Mouse (Mus musculus): ENCODE results near the gene Amot.

Gene Amot

GRCm38 (mm10) chrX:145479942-145480341, 25.0 kb downstream of the Amot start:
- in situ Hi-C loops (cut with MboI): no loop called here

GRCm38 (mm10) chrX:145477725-145478194, 27.2 kb downstream of the Amot start:
- in situ Hi-C loops (cut with MboI): no loop called here

GRCm38 (mm10) chrX:145477003-145477724, 27.8 kb downstream of the Amot start:
- in situ Hi-C loops (cut with MboI): no loop called here

- in situ Hi-C loops (cut with MboI): no loop called here
Observed at GRCm38 (mm10) chrX:145468264-145468663, 36.7 kb downstream of the Amot start.

- in situ Hi-C loops (cut with MboI): no loop called here
Observed at GRCm38 (mm10) chrX:145463524-145463923, 41.5 kb downstream of the Amot start.

- in situ Hi-C loops (cut with MboI): no loop called here
Observed at GRCm38 (mm10) chrX:145461339-145461738, 43.6 kb downstream of the Amot start.

- in situ Hi-C loops (cut with MboI): no loop called here
Observed at GRCm38 (mm10) chrX:145456251-145456650, 48.7 kb downstream of the Amot start.

- in situ Hi-C loops (cut with MboI): no loop called here
Observed at GRCm38 (mm10) chrX:145455629-145456028, 49.4 kb downstream of the Amot start.

- in situ Hi-C loops (cut with MboI): no loop called here
Observed at GRCm38 (mm10) chrX:145454828-145455227, 50.2 kb downstream of the Amot start.

GRCm38 (mm10) chrX:145441526-145441925, 63.5 kb downstream of the Amot start:
- in situ Hi-C loops (cut with MboI): no loop called here

GRCm38 (mm10) chrX:145433652-145434051, 71.3 kb downstream of the Amot start:
- in situ Hi-C loops (cut with MboI): no loop called here

- in situ Hi-C loops (cut with MboI): no loop called here
Observed at GRCm38 (mm10) chrX:145430836-145431570, 74.0 kb downstream of the Amot start.

GRCm38 (mm10) chrX:145428811-145429210, 76.2 kb downstream of the Amot start:
- in situ Hi-C loops (cut with MboI): no loop called here

GRCm38 (mm10) chrX:145424026-145424425, 81.0 kb downstream of the Amot start:
- in situ Hi-C loops (cut with MboI): no loop called here

GRCm38 (mm10) chrX:145414319-145414718, 90.7 kb downstream of the Amot start:
- in situ Hi-C loops (cut with MboI): no loop called here

GRCm38 (mm10) chrX:145411425-145411824, 93.6 kb downstream of the Amot start:
- in situ Hi-C loops (cut with MboI): no loop called here

- in situ Hi-C loops (cut with MboI): no loop called here
Observed at GRCm38 (mm10) chrX:145406052-145406451, 98.9 kb downstream of the Amot start.

GRCm38 (mm10) chrX:145401926-145402325, 103.1 kb downstream of the Amot start:
- in situ Hi-C loops (cut with MboI): no loop called here

GRCm38 (mm10) chrX:145399236-145399635, 105.7 kb downstream of the Amot start:
- in situ Hi-C loops (cut with MboI): no loop called here
